Mouse (Mus musculus) kidney, postnatal 36 days (tissue): ENCODE measurements around the gene Pheta1.

ENCODE experiments used
- DNase-seq, 2 experiments: peaks; one replicate each; pipeline ENCODE4 v3.0.0; 2021 to 2022; ENCODE audit warnings: mixed read lengths in 2 of 2

The Pheta1 gene

DNA sequence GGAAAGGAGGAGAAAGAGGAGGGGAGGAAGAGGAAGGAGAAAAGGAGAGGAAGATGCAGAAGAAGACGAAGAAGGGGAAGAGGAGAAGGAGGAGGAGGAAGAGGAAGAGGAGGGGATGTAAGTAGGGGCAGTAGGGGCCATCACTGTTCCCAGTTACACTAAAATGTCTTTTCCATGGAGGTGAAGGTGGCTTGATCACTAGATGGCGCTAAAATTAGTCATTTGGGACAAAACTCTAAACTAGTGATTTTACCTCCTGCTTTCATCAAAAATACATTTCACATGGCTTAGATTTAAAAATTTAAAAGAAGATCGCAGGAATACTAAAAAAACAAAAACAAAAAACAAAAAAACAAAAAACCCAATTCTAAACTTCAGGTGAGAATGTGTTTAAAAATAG lies 44.8 kb downstream of the Pheta1 start:
- peak in 1 of 2 experiments; percentile 11 for DNase-seq

DNA sequence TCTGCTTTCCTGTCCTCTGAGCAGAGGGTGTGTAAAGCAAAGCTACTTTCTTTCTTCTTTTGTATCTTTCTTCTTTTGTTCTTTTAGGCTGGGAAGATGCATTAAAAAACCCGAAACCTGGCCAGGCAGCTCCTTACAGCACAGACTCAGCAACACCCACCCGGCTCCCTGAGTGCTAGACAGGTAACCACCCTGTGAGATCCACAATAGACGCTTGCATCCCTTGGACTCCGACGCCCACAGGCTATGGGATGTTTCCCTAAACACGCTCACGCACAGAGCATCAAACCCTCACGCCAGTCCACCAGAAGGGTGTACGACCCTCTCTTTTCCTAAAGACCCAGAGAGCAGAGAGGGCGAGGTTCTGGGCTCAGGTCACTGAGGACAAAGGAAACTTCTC lies 45.9 kb downstream of the Pheta1 start:
- DNase-seq = no peak

DNA sequence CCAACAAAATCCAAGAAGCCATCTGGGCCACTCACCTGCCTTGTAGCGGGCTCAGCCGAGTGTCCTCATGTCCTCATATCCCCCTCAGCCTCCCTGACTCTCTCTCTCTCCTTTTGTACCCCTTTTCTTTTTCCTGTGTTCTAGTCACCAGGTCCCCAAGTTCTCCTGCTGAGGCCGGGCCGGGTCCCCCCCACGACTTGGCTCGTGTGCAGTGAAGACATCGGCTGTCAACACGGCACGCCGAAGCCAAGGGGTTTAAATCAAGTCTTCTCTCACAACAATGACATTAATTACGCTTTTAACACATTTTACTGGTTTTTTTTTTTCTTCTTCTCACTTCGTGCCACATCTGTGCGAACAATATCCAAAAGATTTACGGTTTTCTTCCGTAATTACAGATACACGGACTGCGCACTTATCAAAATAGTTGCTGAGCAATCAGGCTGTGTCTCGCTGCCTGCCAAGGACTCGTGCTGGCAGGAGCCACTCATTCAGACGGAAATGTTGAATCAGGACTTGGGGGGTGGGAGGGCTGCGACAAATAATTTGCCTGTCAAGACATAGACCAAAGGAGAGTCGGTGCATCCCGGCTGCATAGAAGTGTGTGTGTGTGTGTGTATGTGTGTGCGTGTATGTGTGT lies 46.5 kb downstream of the Pheta1 start:
- no peak for DNase-seq

DNA sequence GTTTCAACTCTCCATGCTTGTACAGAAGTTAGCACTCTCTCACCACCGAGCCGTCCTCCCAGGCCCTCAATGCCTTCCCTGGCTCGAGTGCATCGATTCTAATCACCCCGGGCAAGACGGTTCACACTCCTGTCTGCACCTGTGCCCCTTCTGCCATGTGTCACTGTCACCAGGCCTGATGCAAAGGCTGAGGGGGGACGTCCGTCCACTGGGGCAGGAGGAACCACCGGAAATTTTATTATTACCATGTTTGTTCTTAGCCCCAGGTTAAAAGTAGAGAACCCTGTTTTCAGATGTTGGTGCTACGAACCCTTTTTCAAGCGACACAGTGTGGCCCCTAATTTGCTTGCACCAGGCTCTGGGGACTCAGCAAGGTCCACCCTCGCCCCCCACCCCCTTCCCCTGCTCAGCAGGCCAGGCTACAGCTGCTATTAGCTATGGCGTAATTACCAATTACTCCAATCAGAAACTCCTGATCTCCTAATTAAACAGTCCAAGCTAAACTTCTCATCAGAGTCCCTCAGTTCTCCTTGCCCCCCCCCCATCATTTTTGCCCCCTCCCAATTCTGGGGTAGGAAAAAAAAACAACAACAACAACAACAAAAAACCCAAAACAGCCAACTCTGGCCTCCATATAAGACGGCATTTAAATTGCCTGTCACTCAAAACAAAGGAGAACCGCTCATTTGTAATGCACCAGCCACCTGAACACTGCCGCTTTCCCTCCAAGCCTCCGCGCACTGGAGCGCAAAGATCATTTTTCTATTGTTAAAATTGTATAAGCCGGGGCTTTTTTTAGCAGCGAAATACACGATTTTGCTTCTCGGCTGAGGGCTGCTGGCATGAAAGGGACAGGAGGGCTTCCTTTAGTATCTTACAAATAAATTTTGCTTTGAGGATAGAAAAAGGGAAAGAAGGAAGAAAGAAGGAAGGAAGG lies 54.3 kb downstream of the Pheta1 start:
- no peak for DNase-seq
